Mouse (Mus musculus): ENCODE measurements around the gene Ugt3a1. TPM values are rescaled to one million over a fixed set of nuclear protein-coding genes. Genes with fewer than 3 reads are reported as not detected.

Gene Ugt3a1
- polyA plus RNA-seq (2017; shearing (Covaris generic)): under 1 TPM in 1 of 2 experiments, not detected in 1; 0.12 TPM

DNA sequence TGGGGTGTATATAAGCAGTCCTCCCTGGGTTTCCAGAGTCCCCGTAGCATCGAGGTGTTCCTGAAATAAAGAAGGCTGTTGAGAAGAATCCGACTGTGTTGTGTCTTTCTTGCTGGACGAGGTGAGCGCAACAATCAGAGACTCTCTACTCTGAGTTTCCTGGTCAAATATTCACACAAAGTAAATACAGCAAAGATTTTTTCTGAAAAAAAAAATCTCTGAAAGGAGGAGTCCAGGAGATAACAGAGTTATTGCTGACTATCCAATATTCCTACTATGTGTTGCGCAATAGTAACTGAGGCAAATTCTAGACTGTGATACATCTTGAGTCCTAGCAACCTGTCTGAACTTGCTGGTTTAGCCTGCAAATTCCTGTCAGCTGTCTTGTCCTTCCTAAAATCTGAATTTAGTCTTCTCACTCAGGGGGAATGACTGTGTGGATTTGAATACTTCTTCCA lies at the start of gene Ugt3a1:
TSS of gene Ugt3a1 (plus strand) at position 51 of the 458 bp plus-strand sequence.

DNA sequence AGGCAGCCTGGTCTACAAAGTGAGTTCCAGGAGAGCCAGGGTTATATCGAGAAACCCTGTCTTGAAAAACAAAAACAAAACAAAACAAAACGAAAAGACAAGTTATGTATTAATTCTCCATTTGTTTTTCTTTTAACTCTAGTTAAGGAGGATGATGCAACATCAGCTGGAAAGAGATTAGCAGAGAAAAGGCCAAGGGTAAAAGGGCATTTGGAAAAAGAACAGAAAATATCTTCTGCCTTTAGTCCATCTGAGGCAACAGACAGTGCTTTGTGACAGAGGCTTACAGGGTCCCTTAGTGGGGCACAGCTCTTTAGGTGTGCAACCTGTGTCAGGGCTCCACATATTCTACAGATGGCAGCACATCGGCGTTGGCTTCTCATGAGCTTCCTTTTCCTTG lies 58.7 kb downstream of the Ugt3a1 start, which contains the start of gene Ugt3a2:
TSS of gene Ugt3a2 (plus strand) at position 210 of the 400 bp plus-strand sequence.

Other genes with a start within 250 kb of the Ugt3a1 start
- gene Nadk2, start 205.6 kb upstream of the Ugt3a1 start, polyA plus RNA-seq (2017; shearing (Covaris generic)): 10 to 100 TPM; 15.4 to 17.9 TPM
- 1 to 10 TPM; 1.1 to 1.7 TPM for gene Lmbrd2, start 136.3 kb upstream of the Ugt3a1 start, polyA plus RNA-seq (2017; shearing (Covaris generic))
- 1 to 10 TPM; 5.3 to 7.0 TPM for gene Skp2, start 121.5 kb upstream of the Ugt3a1 start, polyA plus RNA-seq (2017; shearing (Covaris generic))
- gene Ugt3a2, start 58.7 kb downstream of the Ugt3a1 start, polyA plus RNA-seq (2017; shearing (Covaris generic)): not detected
- 1 to 10 TPM; 3.0 to 4.4 TPM for gene Capsl, start 159.1 kb downstream of the Ugt3a1 start, polyA plus RNA-seq (2017; shearing (Covaris generic))

All from inflammation-experienced regulatory T-cells (primary cell).